Mouse (Mus musculus): ENCODE measurements around the gene Nudc.

- TF ChIP-seq CTCF (IDR thresholded peaks at IDR 0.05; ENCODE audit: low read depth, low read length) (no peak), POLR2A (IDR thresholded peaks at IDR 0.05; ENCODE audit: borderline replicate concordance, low read depth, low read length) (no peak)
These were observed 50.9 kb downstream of the Nudc start for GRCm38 (mm10) chr4:133494867-133495266.

Measured in bone marrow macrophage, adult 2 months (primary cell).